Mouse (Mus musculus): Measurements from ENCODE around the gene Ccr4. TPM values are rescaled to one million over a fixed set of nuclear protein-coding genes. Genes with fewer than 3 reads are reported as not detected.

Ccr4 gene
- total and polyA plus RNA-seq, 2 experiments: 0.09 to 0.29 TPM

GRCm38 (mm10) chr9:114518812-114519477 lies 14.2 kb upstream of the Ccr4 start:
- Histone ChIP-seq H3K79me2 (ENCODE audit: control insufficient read depth, insufficient read depth, low read length) (no peaks in the 10 kb centered on the region), H3K27ac (replicated peaks; ENCODE audit: insufficient read depth, low read depth, low read length) (no peak overlapping the region), H3K4me1 (ENCODE audit: control insufficient read depth, insufficient read depth, low read length) (no peaks in the 10 kb centered on the region), H3K27me3 (ENCODE audit: control insufficient read depth, insufficient read depth, low read length) (no peaks in the 10 kb centered on the region), H3K4me3 (ENCODE audit: insufficient read depth, low read depth, low read length) (no peak overlapping the region), H3K36me3 (ENCODE audit: control insufficient read depth, insufficient read depth, low read length) (no peaks in the 10 kb centered on the region), H3K9ac (ENCODE audit: low read depth, low read length) (no peak overlapping the region)
- 73% methylated on average over 9 of the region's 9 CpGs for WGBS
- DNase-seq (ENCODE audit: extremely low read depth, low read depth, low spot score): no peak
- TF ChIP-seq CTCF (IDR thresholded peaks at IDR 0.05; ENCODE audit: low read depth, low read length) (no peak), POLR2A (IDR thresholded peaks at IDR 0.05; ENCODE audit: extremely low read depth, insufficient read depth, low read length) (no peak)

- H3K4me3 ChIP-seq (ENCODE audit: insufficient read depth, low read depth, low read length): no peak overlapping the region
- H3K9ac ChIP-seq (ENCODE audit: low read depth, low read length): no peak overlapping the region
- TF ChIP-seq CTCF (IDR thresholded peaks at IDR 0.05; ENCODE audit: low read depth, low read length): no peak
- no peak for TF ChIP-seq POLR2A (IDR thresholded peaks at IDR 0.05; ENCODE audit: extremely low read depth, insufficient read depth, low read length)
- no peak overlapping the region for H3K27ac ChIP-seq (replicated peaks; ENCODE audit: insufficient read depth, low read depth, low read length)
- 0 out of 2 replicates have a peak, but pooled peaks cover 3% of the 10 kb centered on the region for H3K27me3 ChIP-seq (ENCODE audit: control insufficient read depth, insufficient read depth, low read length)
- 80% methylated on average over 13 of the region's 13 CpGs for WGBS
- H3K36me3 ChIP-seq (ENCODE audit: control insufficient read depth, insufficient read depth, low read length): no peaks in the 10 kb centered on the region
- no peaks in the 10 kb centered on the region for H3K79me2 ChIP-seq (ENCODE audit: control insufficient read depth, insufficient read depth, low read length)
- no peaks in the 10 kb centered on the region for H3K4me1 ChIP-seq (ENCODE audit: control insufficient read depth, insufficient read depth, low read length)
- DNase-seq (ENCODE audit: extremely low read depth, low read depth, low spot score): no peak
Observed at GRCm38 (mm10) chr9:114517924-114518497, 13.3 kb upstream of the Ccr4 start.

- 79% methylated on average over 11 of the region's 11 CpGs for WGBS
- peaks cover 3% of the 10 kb centered on the region; the same call in 1 of the 2 replicates for H3K27me3 ChIP-seq (ENCODE audit: control insufficient read depth, insufficient read depth, low read length)
- H3K9ac ChIP-seq (ENCODE audit: low read depth, low read length): no peak within 1 kb of the TSS
- H3K4me1 ChIP-seq (ENCODE audit: control insufficient read depth, insufficient read depth, low read length): no peaks in the 10 kb centered on the region
- DNase-seq (ENCODE audit: extremely low read depth, low read depth, low spot score): no peak
- H3K27ac ChIP-seq (replicated peaks; ENCODE audit: insufficient read depth, low read depth, low read length): no peak within 1 kb of the TSS
- H3K79me2 ChIP-seq (ENCODE audit: control insufficient read depth, insufficient read depth, low read length): no peaks in the 10 kb centered on the region
- TF ChIP-seq POLR2A (IDR thresholded peaks at IDR 0.05; ENCODE audit: extremely low read depth, insufficient read depth, low read length): no peak
- no peak for TF ChIP-seq CTCF (IDR thresholded peaks at IDR 0.05; ENCODE audit: low read depth, low read length)
- no peaks in the 10 kb centered on the region for H3K36me3 ChIP-seq (ENCODE audit: control insufficient read depth, insufficient read depth, low read length)
- H3K4me3 ChIP-seq (ENCODE audit: insufficient read depth, low read depth, low read length): no peak within 1 kb of the TSS
Observed at GRCm38 (mm10) chr9:114515364-114515763, 10.6 kb upstream of the Ccr4 start, which contains the start of gene C130032M10Rik. Gene C130032M10Rik (plus strand): TSS chr9:114515697.

GRCm38 (mm10) chr9:114512831-114513230 lies 8.1 kb upstream of the Ccr4 start:
- DNase-seq (ENCODE audit: extremely low read depth, low read depth, low spot score): no peak
- Histone ChIP-seq H3K4me1 (ENCODE audit: control insufficient read depth, insufficient read depth, low read length) (no peaks in the 10 kb centered on the region), H3K4me3 (ENCODE audit: insufficient read depth, low read depth, low read length) (no peak overlapping the region), H3K27me3 (ENCODE audit: control insufficient read depth, insufficient read depth, low read length) (peaks cover 3% of the 10 kb centered on the region; the same call in 1 of the 2 replicates), H3K36me3 (ENCODE audit: control insufficient read depth, insufficient read depth, low read length) (no peaks in the 10 kb centered on the region), H3K9ac (ENCODE audit: low read depth, low read length) (no peak overlapping the region), H3K79me2 (ENCODE audit: control insufficient read depth, insufficient read depth, low read length) (no peaks in the 10 kb centered on the region), H3K27ac (replicated peaks; ENCODE audit: insufficient read depth, low read depth, low read length) (no peak overlapping the region)
- TF ChIP-seq POLR2A (IDR thresholded peaks at IDR 0.05; ENCODE audit: extremely low read depth, insufficient read depth, low read length) (no peak), CTCF (IDR thresholded peaks at IDR 0.05; ENCODE audit: low read depth, low read length) (no peak)
- 97% methylated on average over 21 of the region's 21 CpGs for WGBS

- no peak overlapping the region for H3K9ac ChIP-seq (ENCODE audit: low read depth, low read length)
- DNase-seq (ENCODE audit: extremely low read depth, low read depth, low spot score): no peak
- H3K27me3 ChIP-seq (ENCODE audit: control insufficient read depth, insufficient read depth, low read length): peaks cover 3% of the 10 kb centered on the region; the same call in 1 of the 2 replicates
- H3K4me3 ChIP-seq (ENCODE audit: insufficient read depth, low read depth, low read length): no peak overlapping the region
- H3K36me3 ChIP-seq (ENCODE audit: control insufficient read depth, insufficient read depth, low read length): no peaks in the 10 kb centered on the region
- no peaks in the 10 kb centered on the region for H3K79me2 ChIP-seq (ENCODE audit: control insufficient read depth, insufficient read depth, low read length)
- WGBS: 91% methylated on average over 9 of the region's 9 CpGs
- H3K4me1 ChIP-seq (ENCODE audit: control insufficient read depth, insufficient read depth, low read length): no peaks in the 10 kb centered on the region
- no peak overlapping the region for H3K27ac ChIP-seq (replicated peaks; ENCODE audit: insufficient read depth, low read depth, low read length)
- TF ChIP-seq CTCF (IDR thresholded peaks at IDR 0.05; ENCODE audit: low read depth, low read length) (no peak), POLR2A (IDR thresholded peaks at IDR 0.05; ENCODE audit: extremely low read depth, insufficient read depth, low read length) (no peak)
Observed at GRCm38 (mm10) chr9:114509785-114510184, 5.1 kb upstream of the Ccr4 start.

- H3K9ac ChIP-seq (ENCODE audit: low read depth, low read length): no peak overlapping the region
- no peak overlapping the region for H3K27ac ChIP-seq (replicated peaks; ENCODE audit: insufficient read depth, low read depth, low read length)
- H3K4me3 ChIP-seq (ENCODE audit: insufficient read depth, low read depth, low read length): no peak overlapping the region
- H3K79me2 ChIP-seq (ENCODE audit: control insufficient read depth, insufficient read depth, low read length): no peaks in the 10 kb centered on the region
- no peaks in the 10 kb centered on the region for H3K4me1 ChIP-seq (ENCODE audit: control insufficient read depth, insufficient read depth, low read length)
- no peak for DNase-seq (ENCODE audit: extremely low read depth, low read depth, low spot score)
- WGBS: 90% methylated on average over 9 of the region's 9 CpGs
- H3K27me3 ChIP-seq (ENCODE audit: control insufficient read depth, insufficient read depth, low read length): no peaks in the 10 kb centered on the region
- no peaks in the 10 kb centered on the region for H3K36me3 ChIP-seq (ENCODE audit: control insufficient read depth, insufficient read depth, low read length)
- TF ChIP-seq POLR2A (IDR thresholded peaks at IDR 0.05; ENCODE audit: extremely low read depth, insufficient read depth, low read length): no peak
Observed at GRCm38 (mm10) chr9:114507421-114507820, 2.7 kb upstream of the Ccr4 start.
